Mouse (Mus musculus) retina, embryonic 14.5 days (tissue): ENCODE measurements around the gene Loxl1.
"Not testable (repeated sequence)": the region's sequence is repeated elsewhere in the genome, so short reads cannot be mapped to it uniquely, and the experiment has no call there.

Experiments used
- DNase-seq: peaks from one replicate; pipeline ENCODE4 v3.0.0-alpha.2; 2015; ENCODE audit warnings: low spot score

The Loxl1 gene

GRCm38 (mm10) chr9:58276346-58276745 is 36.6 kb downstream of the Loxl1 start:
- no peak for DNase-seq

GRCm38 (mm10) chr9:58275797-58276196 is 37.2 kb downstream of the Loxl1 start:
- no peak for DNase-seq

GRCm38 (mm10) chr9:58275115-58275774 is 37.7 kb downstream of the Loxl1 start:
- no peak for DNase-seq

- no peak for DNase-seq
These were observed 38.4 kb downstream of the Loxl1 start for GRCm38 (mm10) chr9:58274626-58275025.

GRCm38 (mm10) chr9:58274101-58274604 is 38.8 kb downstream of the Loxl1 start:
- DNase-seq = no peak

GRCm38 (mm10) chr9:58272855-58273254 is 40.1 kb downstream of the Loxl1 start:
- DNase-seq = no peak

- no peak for DNase-seq
These were observed 40.9 kb downstream of the Loxl1 start for GRCm38 (mm10) chr9:58272068-58272541.

- DNase-seq = not testable (repeated sequence)
These were observed 41.4 kb downstream of the Loxl1 start for GRCm38 (mm10) chr9:58271551-58271950.

- DNase-seq = no peak
These were observed 41.9 kb downstream of the Loxl1 start for GRCm38 (mm10) chr9:58271109-58271508.

- no peak for DNase-seq
These were observed 42.9 kb downstream of the Loxl1 start for GRCm38 (mm10) chr9:58270081-58270480.

GRCm38 (mm10) chr9:58268384-58269313 is 44.3 kb downstream of the Loxl1 start:
- DNase-seq = peak; percentile 86

- no peak for DNase-seq
These were observed 45.9 kb downstream of the Loxl1 start for GRCm38 (mm10) chr9:58267046-58267445.

GRCm38 (mm10) chr9:58266571-58267011 is 46.4 kb downstream of the Loxl1 start:
- no peak for DNase-seq

- no peak for DNase-seq
These were observed 47.6 kb downstream of the Loxl1 start for GRCm38 (mm10) chr9:58265368-58265767.

GRCm38 (mm10) chr9:58262507-58262906 is 50.5 kb downstream of the Loxl1 start:
- DNase-seq = no peak

GRCm38 (mm10) chr9:58255704-58256685 is 57.0 kb downstream of the Loxl1 start:
- no peak for DNase-seq

GRCm38 (mm10) chr9:58255105-58255504 is 57.9 kb downstream of the Loxl1 start:
- no peak for DNase-seq

GRCm38 (mm10) chr9:58253805-58254122 is 59.2 kb downstream of the Loxl1 start:
- not testable (repeated sequence) for DNase-seq

GRCm38 (mm10) chr9:58253033-58253804 is 59.8 kb downstream of the Loxl1 start, which contains the start of gene Stoml1:
Gene Stoml1 (plus strand): TSS chr9:58253164.
- peak; percentile 94 for DNase-seq

GRCm38 (mm10) chr9:58250730-58251129 is 62.3 kb downstream of the Loxl1 start:
- DNase-seq = not testable (repeated sequence)

- no peak for DNase-seq
These were observed 62.7 kb downstream of the Loxl1 start for GRCm38 (mm10) chr9:58250322-58250721.
